In the genomic region with DNA sequence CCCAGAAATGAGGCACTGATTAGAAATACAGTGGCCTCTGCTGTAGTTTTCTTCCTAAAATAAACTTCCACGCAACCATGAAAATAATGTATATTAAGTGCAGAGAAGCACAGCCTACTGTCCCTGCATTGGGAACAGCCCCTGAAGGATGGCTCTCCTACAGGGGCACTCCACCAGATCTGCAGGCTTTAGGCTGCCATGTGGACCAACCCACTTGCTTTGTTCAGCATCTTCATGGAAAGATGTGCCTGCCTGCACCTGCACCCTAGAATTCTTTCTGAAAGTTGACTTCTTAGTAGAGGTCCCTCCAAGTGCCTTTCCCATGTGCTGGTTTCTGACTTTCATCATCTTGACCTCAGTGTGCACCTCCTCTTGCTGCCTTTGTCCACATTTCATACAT, we compare ENCODE assay signal across 22 mouse cellular contexts. TPM values are rescaled to one million over a fixed set of nuclear protein-coding genes. Genes with fewer than 3 reads are reported as not detected.
DNase-seq lines count a peak whose midpoint lies in the region; ATAC-seq lines count a peak whose summit lies in the region.
"Had no signal": no experiment of that assay in that cellular context is flagged by ENCODE, and none has a peak within 500 bp of the region (broad histone marks: within the 10 kb centered on the region; RNA-seq: fewer than 3 reads in every experiment).

No protein-coding gene starts in this region.

- intact Hi-C loops in heart, postnatal 14 days (cut with DNase I): no loop called here

- H3K4me2 ChIP-seq in embryonic facial prominence, embryonic 15.5 days (replicated peaks): no peak overlapping the region
- H3K4me2 ChIP-seq in heart, embryonic 11.5 days: no peak overlapping the region
- no peak overlapping the region for H3K4me2 ChIP-seq in heart, embryonic 15.5 days
- no peak overlapping the region for H3K4me2 ChIP-seq in midbrain, embryonic 11.5 days
- H3K4me2 ChIP-seq in midbrain, embryonic 15.5 days: no peak overlapping the region
- H3K4me2 ChIP-seq: embryonic facial prominence, embryonic 12.5 days; forebrain, embryonic 13.5 days; hindbrain, embryonic 13.5 days had no signal

- no peak overlapping the region for H3K4me3 ChIP-seq in embryonic facial prominence, embryonic 15.5 days (replicated peaks)
- no peak overlapping the region for H3K4me3 ChIP-seq in embryonic facial prominence, embryonic 10.5 days
- H3K4me3 ChIP-seq in heart, embryonic 11.5 days (ENCODE audit: low read depth, low read length): no peak overlapping the region
- H3K4me3 ChIP-seq in heart, embryonic 15.5 days: no peak overlapping the region
- no peak overlapping the region for H3K4me3 ChIP-seq in midbrain, embryonic 11.5 days (ENCODE audit: low read depth, low read length)
- H3K4me3 ChIP-seq in midbrain, embryonic 15.5 days: no peak overlapping the region
- H3K4me3 ChIP-seq: embryonic facial prominence, embryonic 12.5 days; forebrain, embryonic 13.5 days; hindbrain, embryonic 13.5 days had no signal

- no peaks in the 10 kb centered on the region for H3K27me3 ChIP-seq in embryonic facial prominence, embryonic 15.5 days
- no peaks in the 10 kb centered on the region for H3K27me3 ChIP-seq in embryonic facial prominence, embryonic 10.5 days (replicated peaks; ENCODE audit: low read depth, poor library complexity, severe bottlenecking)
- H3K27me3 ChIP-seq in heart, embryonic 11.5 days (ENCODE audit: control insufficient read depth, insufficient read depth, low read length): no peaks in the 10 kb centered on the region
- no peaks in the 10 kb centered on the region for H3K27me3 ChIP-seq in heart, embryonic 15.5 days
- no peaks in the 10 kb centered on the region for H3K27me3 ChIP-seq in midbrain, embryonic 11.5 days (ENCODE audit: control insufficient read depth, insufficient read depth, low read length)
- H3K27me3 ChIP-seq in midbrain, embryonic 15.5 days (replicated peaks): no peaks in the 10 kb centered on the region
- H3K27me3 ChIP-seq: embryonic facial prominence, embryonic 12.5 days; forebrain, embryonic 13.5 days; hindbrain, embryonic 13.5 days had no signal

- H3K27ac ChIP-seq in embryonic facial prominence, embryonic 15.5 days (replicated peaks): peak overlapping the region; percentile 81
- no peak overlapping the region for H3K27ac ChIP-seq in embryonic facial prominence, embryonic 10.5 days (replicated peaks)
- peak overlapping the region; percentile 50; the same call in 1 of the 2 replicates for H3K27ac ChIP-seq in heart, embryonic 11.5 days (ENCODE audit: low read depth, low read length)
- H3K27ac ChIP-seq in heart, embryonic 15.5 days: peak overlapping the region; percentile 94
- no peak overlapping the region for H3K27ac ChIP-seq in midbrain, embryonic 11.5 days (ENCODE audit: low read depth, low read length)
- no peak overlapping the region for H3K27ac ChIP-seq in midbrain, embryonic 15.5 days
- H3K27ac ChIP-seq: embryonic facial prominence, embryonic 12.5 days; forebrain, embryonic 13.5 days; hindbrain, embryonic 13.5 days; hindbrain, postnatal 0 days had no signal

- H3K9ac ChIP-seq in embryonic facial prominence, embryonic 15.5 days: no peak overlapping the region
- H3K9ac ChIP-seq in heart, embryonic 11.5 days (ENCODE audit: low read depth, low read length): no peak overlapping the region
- H3K9ac ChIP-seq in heart, embryonic 15.5 days: no peak overlapping the region
- no peak overlapping the region for H3K9ac ChIP-seq in midbrain, embryonic 11.5 days (ENCODE audit: low read length)
- no peak overlapping the region for H3K9ac ChIP-seq in midbrain, embryonic 15.5 days
- H3K9ac ChIP-seq: embryonic facial prominence, embryonic 12.5 days; forebrain, embryonic 13.5 days; forebrain, postnatal 0 days; hindbrain, embryonic 13.5 days had no signal

- 79% methylated on average over 1 of the region's 1 CpGs for WGBS in embryonic facial prominence, embryonic 15.5 days
- WGBS in embryonic facial prominence, embryonic 10.5 days: 93% methylated on average over 1 of the region's 1 CpGs
- WGBS in heart, embryonic 11.5 days (ENCODE audit: insufficient replicate concordance): 79% methylated on average over 1 of the region's 1 CpGs
- 85% methylated on average over 1 of the region's 1 CpGs for whole genome bisulfite sequencing in heart, embryonic 15.5 days
- WGBS in midbrain, embryonic 11.5 days: 96% methylated on average over 1 of the region's 1 CpGs
- WGBS in midbrain, embryonic 15.5 days: 100% methylated on average over 1 of the region's 1 CpGs

- DNase-seq in embryonic facial prominence, embryonic 10.5 days (ENCODE audit: low spot score): no peak
- DNase-seq in heart, postnatal 14 days: no peak
- DNase-seq in heart, adult 9 months (ENCODE audit: low spot score in 2 of 2): no peak
- peak; percentile 51 for DNase-seq in midbrain, embryonic 11.5 days (ENCODE audit: low spot score, missing footprints)
- DNase-seq: adrenal gland, postnatal 10 days; B cell, adult 2 months; cerebellum, adult 11 months; cerebellum, adult 8-10 months; embryo, embryonic 11 days; forebrain, postnatal 0 days; kidney, adult 11 months; kidney, adult 9 months had no signal

- ATAC-seq in embryonic facial prominence, embryonic 15.5 days (ENCODE audit: insufficient number of reproducible peaks, low FRiP score, low TSS enrichment, low read depth): no peak
- no peak for ATAC-seq in heart, embryonic 11.5 days (replicated peaks; ENCODE audit: insufficient number of reproducible peaks, low FRiP score, low TSS enrichment)
- no peak for ATAC-seq in heart, embryonic 15.5 days (replicated peaks; ENCODE audit: insufficient number of reproducible peaks, insufficient read depth, low FRiP score, low read depth)
- no peak for ATAC-seq in midbrain, embryonic 11.5 days (ENCODE audit: low FRiP score)
- no peak for ATAC-seq in midbrain, embryonic 15.5 days (replicated peaks)
- ATAC-seq: CD4-positive, CD25-positive, alpha-beta regulatory T cell, adult 4 months; forebrain, embryonic 13.5 days; forebrain, postnatal 0 days; hindbrain, postnatal 0 days had no signal

- H3K9me3 ChIP-seq in embryonic facial prominence, embryonic 15.5 days (replicated peaks): no peaks in the 10 kb centered on the region
- no peaks in the 10 kb centered on the region for H3K9me3 ChIP-seq in embryonic facial prominence, embryonic 10.5 days
- no peaks in the 10 kb centered on the region for H3K9me3 ChIP-seq in heart, embryonic 11.5 days (replicated peaks; ENCODE audit: control insufficient read depth, low read length)
- no peaks in the 10 kb centered on the region for H3K9me3 ChIP-seq in heart, embryonic 15.5 days (replicated peaks)
- no peaks in the 10 kb centered on the region for H3K9me3 ChIP-seq in midbrain, embryonic 11.5 days (ENCODE audit: control insufficient read depth, low read length)
- H3K9me3 ChIP-seq in midbrain, embryonic 15.5 days: no peaks in the 10 kb centered on the region
- H3K9me3 ChIP-seq: embryonic facial prominence, embryonic 12.5 days; forebrain, embryonic 13.5 days; G1E; hindbrain, embryonic 13.5 days had no signal

- H3K4me1 ChIP-seq in embryonic facial prominence, embryonic 15.5 days: peaks cover 50% of the 10 kb centered on the region
- peaks cover 4% of the 10 kb centered on the region for H3K4me1 ChIP-seq in embryonic facial prominence, embryonic 10.5 days
- peaks cover 51% of the 10 kb centered on the region for H3K4me1 ChIP-seq in heart, embryonic 11.5 days (ENCODE audit: control insufficient read depth, insufficient read depth, low read length)
- peaks cover 73% of the 10 kb centered on the region for H3K4me1 ChIP-seq in heart, embryonic 15.5 days (replicated peaks)
- H3K4me1 ChIP-seq in midbrain, embryonic 11.5 days (ENCODE audit: control insufficient read depth, insufficient read depth, low read length): no peaks in the 10 kb centered on the region
- peaks cover 9% of the 10 kb centered on the region; the same call in 1 of the 2 replicates for H3K4me1 ChIP-seq in midbrain, embryonic 15.5 days
- H3K4me1 ChIP-seq: embryonic facial prominence, embryonic 12.5 days had no signal

- no peaks in the 10 kb centered on the region for H3K36me3 ChIP-seq in embryonic facial prominence, embryonic 15.5 days
- H3K36me3 ChIP-seq in embryonic facial prominence, embryonic 10.5 days (replicated peaks): no peaks in the 10 kb centered on the region
- no peaks in the 10 kb centered on the region for H3K36me3 ChIP-seq in heart, embryonic 11.5 days (ENCODE audit: control insufficient read depth, insufficient read depth, low read length)
- H3K36me3 ChIP-seq in heart, embryonic 15.5 days: no peaks in the 10 kb centered on the region
- no peaks in the 10 kb centered on the region for H3K36me3 ChIP-seq in midbrain, embryonic 11.5 days (ENCODE audit: control insufficient read depth, insufficient read depth, low read length)
- H3K36me3 ChIP-seq in midbrain, embryonic 15.5 days (replicated peaks): no peaks in the 10 kb centered on the region
- H3K36me3 ChIP-seq: embryonic facial prominence, embryonic 12.5 days; G1E; hindbrain, embryonic 13.5 days had no signal

RNA-seq across cellular contexts. Expression of gene Ube2f, which starts 34.8 kb away (rescaled TPM):
- 67.0 and 67.6 TPM in 2 replicates for polyA plus RNA-seq in embryonic facial prominence, embryonic 15.5 days (2015; fragmentation: Nextera tagmentation; extraction: Ambion mirVana)
- 87.6 and 100 TPM in 2 replicates for polyA plus RNA-seq in embryonic facial prominence, embryonic 10.5 days (2016; fragmentation: Nextera tagmentation; extraction: Ambion mirVana)
- polyA plus RNA-seq in heart, embryonic 11.5 days (2014; fragmentation: Nextera tagmentation; extraction: Ambion mirVana): 71.6 and 75.7 TPM in 2 replicates
- 10 to 100 TPM; 50.2 to 56.7 TPM for total RNA-seq in heart, postnatal 14 days (2021)
- polyA plus RNA-seq in heart, embryonic 15.5 days (2015; fragmentation: Nextera tagmentation; extraction: Ambion mirVana): 60.4 and 65.0 TPM in 2 replicates
- polyA plus RNA-seq in midbrain, embryonic 11.5 days (2014; fragmentation: Nextera tagmentation; extraction: Ambion mirVana): 88.5 and 95.6 TPM in 2 replicates
- 58.5 and 60.4 TPM in 2 replicates for polyA plus RNA-seq in midbrain, embryonic 15.5 days (2015; fragmentation: Nextera tagmentation; extraction: Ambion mirVana)

RNA-seq across cellular contexts. Expression of gene Ramp1, which starts 35.6 kb away (rescaled TPM):
- 21.4 and 25.0 TPM in 2 replicates for polyA plus RNA-seq in embryonic facial prominence, embryonic 15.5 days (2015; fragmentation: Nextera tagmentation; extraction: Ambion mirVana)
- 0.47 and 0.61 TPM in 2 replicates for polyA plus RNA-seq in embryonic facial prominence, embryonic 10.5 days (2016; fragmentation: Nextera tagmentation; extraction: Ambion mirVana)
- 23.5 and 28.2 TPM in 2 replicates for polyA plus RNA-seq in heart, embryonic 11.5 days (2014; fragmentation: Nextera tagmentation; extraction: Ambion mirVana)
- total RNA-seq in heart, postnatal 14 days (2021): 10 to 100 TPM; 10.5 to 13.6 TPM
- polyA plus RNA-seq in heart, embryonic 15.5 days (2015; fragmentation: Nextera tagmentation; extraction: Ambion mirVana): 46.1 and 50.6 TPM in 2 replicates
- polyA plus RNA-seq in midbrain, embryonic 11.5 days (2014; fragmentation: Nextera tagmentation; extraction: Ambion mirVana): 0.50 and 0.85 TPM in 2 replicates
- polyA plus RNA-seq in midbrain, embryonic 15.5 days (2015; fragmentation: Nextera tagmentation; extraction: Ambion mirVana): 5.4 and 6.5 TPM in 2 replicates

Comparison
In these comparisons a context has a peak if more than half of its experiments do, and no peak if none do; other contexts are left out.
1. H3K27ac ChIP-seq: peak in embryonic facial prominence, embryonic 15.5 days (single experiment), heart, embryonic 11.5 days (single experiment) and heart, embryonic 15.5 days (single experiment); none in embryonic facial prominence, embryonic 10.5 days (single experiment), midbrain, embryonic 11.5 days (single experiment) and midbrain, embryonic 15.5 days (single experiment).